Mouse (Mus musculus) gastrocnemius, adult 2 months (tissue): ENCODE data around the gene Fam160b1. TPM values are rescaled to one million over a fixed set of nuclear protein-coding genes. Genes with fewer than 3 reads are reported as not detected.
A peak's percentile ranks its signal among the peaks of the same experiment; 100 is the strongest.

Experiments
- DNase-seq: peaks from one replicate; pipeline ENCODE4 v3.0.0; 2022
- H3K27ac ChIP-seq: fragments of 200-600 bp; 2 replicates; pipeline ENCODE4 v1.8.1; 2022; ENCODE audit warnings: mild to moderate bottlenecking
- H3K4me3 ChIP-seq: fragments of 200-600 bp; 2 replicates; pipeline ENCODE4 v1.8.1; 2022; ENCODE audit warnings: mild to moderate bottlenecking, moderate library complexity
- CTCF ChIP-seq: fragments of 200-600 bp; IDR thresholded peaks from 2 replicates; pipeline ENCODE4 v1.8.1; 2022; ENCODE audit warnings: antibody characterized with exemption, mild to moderate bottlenecking, moderate library complexity
- intact Hi-C: fragments of 180-260 bp; cut with DNase I; formaldehyde crosslinking; loops from one replicate; pipeline ENCODE4 v1.15.1; 2025
- total RNA-seq, 2 experiments: library from RNA; stranded (reverse); gene quantifications; 2 replicates each; pipeline ENCODE4 v1.2.3; 2021

The Fam160b1 gene
- total RNA-seq, 2 experiments from 2014 or later, result 12.0 to 17.4 TPM

DNA sequence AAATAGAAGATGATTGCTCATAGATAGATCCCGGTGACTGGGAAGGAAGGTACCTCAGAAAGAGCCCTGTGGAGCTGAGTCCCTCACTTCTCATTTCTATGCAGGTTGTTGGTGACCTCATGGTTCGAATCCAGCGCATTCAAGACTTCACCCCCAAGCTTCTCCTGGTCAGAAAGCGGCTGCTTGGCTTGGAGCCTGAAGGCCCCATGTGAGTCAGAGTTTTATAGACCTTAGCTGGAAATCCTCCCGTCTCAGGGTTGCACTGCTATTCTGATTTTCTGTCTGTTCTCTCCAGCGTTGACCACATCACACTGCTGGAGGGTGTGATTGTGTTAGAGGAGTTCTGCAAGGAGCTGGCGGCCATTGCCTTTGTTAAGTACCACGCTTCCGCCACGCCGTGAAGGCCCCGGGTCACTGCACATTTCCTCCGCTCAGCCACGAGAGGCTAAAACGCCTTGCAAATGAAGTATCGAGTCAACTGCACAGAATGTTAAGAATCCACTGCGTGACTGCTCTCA lies 25.8 kb downstream of the Fam160b1 start:
- intact Hi-C loops, result no loop called here
- Histone ChIP-seq H3K4me3 (no peak overlapping the region), H3K27ac (no peak overlapping the region)
- TF ChIP-seq CTCF, result no peak
- DNase-seq, result no peak

- no peak for DNase-seq
- H3K4me3 ChIP-seq, result no peak overlapping the region
- intact Hi-C loops, result no loop called here
- no peak overlapping the region for H3K27ac ChIP-seq
- no peak for TF ChIP-seq CTCF
Observed at GRCm38 (mm10) chr19:57391545-57391944, 31.1 kb downstream of the Fam160b1 start.

DNA sequence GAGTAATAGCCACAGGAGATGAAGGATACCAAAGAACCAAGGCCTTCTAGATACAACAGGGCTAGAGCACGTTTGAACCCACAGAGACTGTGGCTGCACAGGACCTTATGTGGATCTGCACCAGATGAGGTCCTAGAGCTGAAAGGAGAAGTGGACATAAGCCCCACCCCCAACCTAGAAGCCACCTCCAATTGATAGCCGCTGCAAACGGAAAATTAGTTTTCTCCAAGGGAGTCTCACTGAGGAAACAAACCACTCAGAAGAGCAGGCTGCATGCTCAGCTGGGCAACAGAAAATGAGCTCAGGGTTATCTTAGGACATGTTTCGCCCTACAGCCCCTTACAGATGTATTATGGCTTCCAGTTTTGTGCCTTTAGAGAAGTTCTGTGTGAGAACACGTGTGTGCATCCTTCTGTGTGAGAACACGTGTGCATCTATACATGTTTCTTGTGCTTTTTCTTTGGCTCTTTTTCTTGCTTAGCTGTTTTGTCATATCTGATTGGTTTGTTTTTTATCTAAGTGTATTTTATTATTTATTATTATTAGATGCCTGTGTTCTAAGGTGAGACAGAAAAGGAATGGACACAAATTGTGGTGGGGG lies 33.0 kb downstream of the Fam160b1 start:
- no peak for DNase-seq
- intact Hi-C loops, result no loop called here
- H3K4me3 ChIP-seq, result no peak overlapping the region
- TF ChIP-seq CTCF, result no peak
- no peak overlapping the region for H3K27ac ChIP-seq

GRCm38 (mm10) chr19:57396609-57397008 lies 36.1 kb downstream of the Fam160b1 start:
- intact Hi-C loops, result no loop called here

GRCm38 (mm10) chr19:57402364-57402763 lies 41.9 kb downstream of the Fam160b1 start:
- DNase-seq, result no peak
- intact Hi-C loops, result loop anchor here (2.0 kb wide), 1 partner anchor 240 kb away; no protein-coding TSS in a partner anchor
- Histone ChIP-seq H3K27ac (no peak overlapping the region), H3K4me3 (no peak overlapping the region)
- TF ChIP-seq CTCF, result no peak

More at GRCm38 (mm10) chr19:57396609-57397008, 36.1 kb downstream of the Fam160b1 start:
- H3K27ac ChIP-seq, result no peak overlapping the region
- DNase-seq, result no peak
- no peak overlapping the region for H3K4me3 ChIP-seq
- TF ChIP-seq CTCF, result no peak

- DNase-seq, result peak; percentile 87
- intact Hi-C loops, result loop anchor here (2.0 kb wide), 2 partner anchors 49 to 239 kb away; partner anchors contain the start of gene Trub1
- H3K4me3 ChIP-seq, result peak overlapping the region; percentile 35
- peak; percentile 81 for TF ChIP-seq CTCF
- peak overlapping the region; percentile 31; the same call in 1 of the 2 replicates for H3K27ac ChIP-seq
Observed at GRCm38 (mm10) chr19:57403700-57404501, 43.4 kb downstream of the Fam160b1 start.

DNA sequence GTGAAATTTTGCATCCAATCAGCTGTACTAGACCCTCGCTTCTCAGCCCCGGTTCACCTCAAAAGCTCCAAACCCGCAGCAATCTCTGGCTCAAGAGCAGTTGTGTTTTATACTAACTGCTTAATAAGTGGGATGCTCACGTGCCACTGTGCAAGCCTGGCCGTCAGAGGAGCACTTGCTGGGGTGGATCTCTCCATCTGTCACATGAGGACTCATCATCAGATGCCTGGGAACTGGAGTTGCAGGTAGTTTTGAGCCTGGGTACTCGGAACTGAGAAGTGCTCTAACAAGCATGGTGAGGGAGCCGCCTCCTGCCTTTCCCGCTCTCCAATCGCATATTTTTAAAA lies 44.0 kb downstream of the Fam160b1 start:
- H3K4me3 ChIP-seq, result peak overlapping the region; percentile 35
- H3K27ac ChIP-seq, result no peak overlapping the region
- intact Hi-C loops, result loop anchor here (2.0 kb wide), 1 partner anchor 48 kb away; the partner anchor contains the start of gene Trub1
- TF ChIP-seq CTCF, result no peak
- no peak for DNase-seq

DNA sequence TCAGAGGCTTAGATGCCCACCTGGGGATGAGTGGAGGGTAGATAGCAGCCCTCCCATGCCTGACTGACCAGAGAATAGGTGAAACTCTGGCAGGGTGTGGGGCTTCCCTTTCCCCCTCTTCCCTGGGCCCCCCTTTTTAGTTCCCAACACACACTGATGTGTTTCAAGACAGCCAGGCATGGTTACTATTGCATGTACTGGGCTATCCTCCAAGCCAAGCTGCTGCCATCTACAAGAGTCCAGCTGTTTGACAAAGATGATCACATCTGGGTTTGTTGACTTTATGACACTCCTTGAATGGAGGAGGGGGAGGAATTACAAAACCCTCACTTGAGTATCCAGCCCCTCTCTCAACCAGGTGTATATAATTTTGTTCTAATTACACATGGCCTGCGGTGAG lies 47.5 kb downstream of the Fam160b1 start:
- no peak for DNase-seq
- no peak overlapping the region for H3K4me3 ChIP-seq
- intact Hi-C loops, result no loop called here
- no peak overlapping the region for H3K27ac ChIP-seq
- no peak for TF ChIP-seq CTCF

GRCm38 (mm10) chr19:57411375-57412196 lies 51.1 kb downstream of the Fam160b1 start:
- Histone ChIP-seq H3K27ac (peak overlapping the region; percentile 73), H3K4me3 (peak overlapping the region; percentile 55)
- peak; percentile 70 for DNase-seq
- no peak for TF ChIP-seq CTCF
- intact Hi-C loops, result no loop called here

GRCm38 (mm10) chr19:57413170-57413569 lies 52.7 kb downstream of the Fam160b1 start:
- intact Hi-C loops, result no loop called here
- TF ChIP-seq CTCF, result no peak
- DNase-seq, result no peak
- Histone ChIP-seq H3K27ac (no peak overlapping the region), H3K4me3 (no peak overlapping the region)

DNA sequence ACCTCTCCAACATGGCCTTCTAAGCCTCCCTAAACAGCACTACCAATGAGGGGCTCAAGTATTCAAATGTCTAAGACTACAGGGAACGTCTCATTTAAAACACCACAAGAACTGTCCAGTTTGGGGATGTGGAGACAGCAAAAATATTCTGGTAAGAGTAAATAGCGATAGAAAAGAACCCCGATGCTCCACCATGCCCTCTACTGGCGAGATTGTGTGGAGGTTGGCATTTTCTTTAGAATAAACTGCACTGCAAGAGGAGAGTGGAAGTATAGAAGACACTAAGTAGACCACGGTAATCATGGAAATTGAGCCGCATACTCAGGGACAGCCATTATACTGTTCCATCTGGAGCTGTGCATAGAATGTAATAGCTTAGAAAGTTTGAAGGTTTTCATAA lies 53.4 kb downstream of the Fam160b1 start:
- TF ChIP-seq CTCF, result peak; percentile 36; the same call in 1 of the 2 replicates
- no peak for DNase-seq
- intact Hi-C loops, result no loop called here
- no peak overlapping the region for H3K4me3 ChIP-seq
- no peak overlapping the region for H3K27ac ChIP-seq

DNA sequence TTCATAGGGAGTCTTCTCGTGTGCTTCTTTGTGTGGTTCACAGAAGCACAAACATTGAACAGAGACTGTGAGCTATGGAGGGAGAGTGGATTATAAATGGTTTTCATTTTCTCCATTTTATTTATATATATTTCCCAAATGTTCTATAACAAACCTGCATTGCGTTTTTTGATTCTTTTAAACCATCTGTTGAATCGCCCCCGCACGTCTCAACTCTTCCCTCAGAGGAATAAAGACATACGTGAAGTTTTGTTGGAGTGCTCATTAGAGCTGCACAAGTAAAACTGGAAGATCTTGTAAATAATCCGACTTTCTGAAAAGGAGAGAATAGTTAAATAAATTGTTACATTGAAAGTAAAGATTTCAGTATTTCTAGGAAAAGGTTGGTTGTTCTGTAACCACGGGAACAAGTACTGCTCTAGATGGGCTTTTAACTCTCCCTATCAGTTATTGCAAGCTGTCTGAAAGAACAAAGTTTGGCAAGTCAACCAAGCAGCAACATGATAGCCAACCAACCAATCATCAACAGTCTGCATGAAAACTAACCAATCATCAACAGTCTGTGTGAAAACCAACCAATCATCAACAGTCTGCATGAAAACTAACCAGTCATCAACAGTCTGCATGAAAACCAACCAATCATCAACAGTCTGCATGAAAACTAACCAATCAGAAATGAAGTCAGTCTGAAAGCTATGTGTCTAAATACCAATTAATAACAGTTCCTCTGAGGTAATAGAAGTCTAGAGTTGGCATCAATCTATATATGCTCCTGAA lies 54.7 kb downstream of the Fam160b1 start:
- intact Hi-C loops, result no loop called here
- Histone ChIP-seq H3K27ac (no peak overlapping the region), H3K4me3 (no peak overlapping the region)
- no peak for DNase-seq
- TF ChIP-seq CTCF, result no peak
